Mouse (Mus musculus) heart, adult 8-10 months (tissue): ENCODE results near the gene Aldh3a1. TPM values are rescaled to one million over a fixed set of nuclear protein-coding genes. Genes with fewer than 3 reads are reported as not detected.
A peak's percentile ranks its signal among the peaks of the same experiment; 100 is the strongest.

ENCODE experiments used
- DNase-seq: peaks from one replicate; pipeline ENCODE4 v3.0.0; 2022; ENCODE audit warnings: low spot score
- total RNA-seq, 4 experiments: library from RNA; stranded (reverse); gene quantifications; 2 replicates each; pipeline ENCODE4 v1.2.4; 2022

The Aldh3a1 gene
- total RNA-seq, 4 experiments from 2014 or later: 1.2 to 1.8 (median 1.5) TPM

- DNase-seq: no peak
Observed at GRCm38 (mm10) chr11:61236015-61236414, 28.7 kb downstream of the Aldh3a1 start.

GRCm38 (mm10) chr11:61244406-61244805 is 37.1 kb downstream of the Aldh3a1 start:
- DNase-seq: no peak

GRCm38 (mm10) chr11:61251741-61252140 is 44.4 kb downstream of the Aldh3a1 start:
- no peak for DNase-seq

- DNase-seq: no peak
Observed at GRCm38 (mm10) chr11:61252807-61253206, 45.5 kb downstream of the Aldh3a1 start.

- no peak for DNase-seq
Observed at GRCm38 (mm10) chr11:61259106-61259505, 51.8 kb downstream of the Aldh3a1 start.

GRCm38 (mm10) chr11:61262516-61262915 is 55.2 kb downstream of the Aldh3a1 start:
- DNase-seq: no peak

GRCm38 (mm10) chr11:61263841-61264240 is 56.5 kb downstream of the Aldh3a1 start:
- no peak for DNase-seq

GRCm38 (mm10) chr11:61266551-61267533 is 59.5 kb downstream of the Aldh3a1 start, which contains the start of gene Aldh3a2:
Gene Aldh3a2 (minus strand): TSS chr11:61267464.
- peak; percentile 95 for DNase-seq

Other genes with a start within 250 kb of the Aldh3a1 start
- gene Kcnj12, start 185.0 kb upstream of the Aldh3a1 start, total RNA-seq: 10 to 100 TPM; 23.1 to 32.7 (median 25.0) TPM
- gene Tnfrsf13b, start 80.8 kb upstream of the Aldh3a1 start, total RNA-seq: under 1 TPM; 0.56 to 0.75 (median 0.70) TPM
- 10 to 100 TPM; 29.3 to 38.2 (median 30.3) TPM for gene Usp22, start 32.5 kb upstream of the Aldh3a1 start, total RNA-seq
- gene Aldh3a2, start 59.9 kb downstream of the Aldh3a1 start, total RNA-seq: 10 to 100 TPM; 32.4 to 40.9 (median 34.3) TPM
- gene Slc47a2, start 135.3 kb downstream of the Aldh3a1 start, total RNA-seq: under 1 TPM in 3 of 4 experiments, not detected in 1; 0.09 to 0.14 (median 0.13) TPM
- 10 to 100 TPM; 24.9 to 31.1 (median 29.5) TPM for gene Slc47a1, start 170.8 kb downstream of the Aldh3a1 start, total RNA-seq
- under 1 TPM in 3 of 4 experiments, not detected in 1; 0.12 to 0.14 (median 0.14) TPM for gene Rnf112, start 246.6 kb downstream of the Aldh3a1 start, total RNA-seq